Mouse (Mus musculus) C2C12 (cell line): ENCODE data around the gene Fam129b. TPM values are rescaled to one million over a fixed set of nuclear protein-coding genes. Genes with fewer than 3 reads are reported as not detected.

Experiments used
- H3K27me3 ChIP-seq: one replicate; pipeline ENCODE4 v1.6.1; 2011; ENCODE audit not compliant: control insufficient read depth, insufficient read depth, insufficient read length
- H3K36me3 ChIP-seq: one replicate; pipeline ENCODE4 v1.6.1; 2011; ENCODE audit not compliant: control insufficient read depth, insufficient read depth
- H3K4me3 ChIP-seq: one replicate; pipeline ENCODE4 v1.5.1; 2011; ENCODE audit warnings: mild to moderate bottlenecking, control low read depth; ENCODE audit not compliant: poor library complexity, insufficient read depth, severe bottlenecking
- H3K79me2 ChIP-seq: one replicate; pipeline ENCODE4 v1.6.1; 2011; ENCODE audit not compliant: control insufficient read depth, insufficient read depth
- H3K79me3 ChIP-seq: one replicate; pipeline ENCODE4 v1.6.1; 2011; ENCODE audit warnings: low read depth, control low read depth
- H3ac ChIP-seq: one replicate; pipeline ENCODE3; 2011; ENCODE audit warnings: low read depth; ENCODE audit not compliant: control insufficient read depth, insufficient read length
- CEBPB ChIP-seq: IDR thresholded peaks from one replicate; pipeline ENCODE4 v1.6.1; 2011; ENCODE audit warnings: low read depth, mild to moderate bottlenecking, control low read depth, moderate library complexity
- CTCF ChIP-seq: IDR thresholded peaks from one replicate; pipeline ENCODE4 v1.5.1; 2011; ENCODE audit not compliant: control insufficient read depth, insufficient read depth, insufficient read length
- FOSL1 ChIP-seq: IDR thresholded peaks from one replicate; pipeline ENCODE4 v1.8.0; 2011; ENCODE audit warnings: mild to moderate bottlenecking, low read length; ENCODE audit not compliant: poor library complexity, insufficient read depth, severe bottlenecking
- MAX ChIP-seq: IDR thresholded peaks from one replicate; pipeline ENCODE4 v1.6.1; 2011; ENCODE audit warnings: mild to moderate bottlenecking, control low read depth
- MYOD1 ChIP-seq: IDR thresholded peaks from one replicate; pipeline ENCODE4 v1.6.1; 2011; ENCODE audit warnings: low read depth; ENCODE audit not compliant: control insufficient read depth, insufficient read length
- MYOG ChIP-seq: IDR thresholded peaks from one replicate; pipeline ENCODE4 v1.6.1; 2011; ENCODE audit not compliant: control insufficient read depth, insufficient read length; ENCODE audit errors: extremely low read depth
- USF1 ChIP-seq: IDR thresholded peaks from one replicate; pipeline ENCODE4 v1.6.1; 2011; ENCODE audit warnings: low read depth, mild to moderate bottlenecking, control low read depth, moderate library complexity
- polyA plus RNA-seq: library from polyadenylated mRNA; unstranded; fragments of >200 nt; fragmentation: generic; extraction: Trizol; gene quantifications from one replicate; pipeline ENCODE4 v1.2.1, GENCODE M21; 2012; ENCODE audit warnings: missing spikeins

Gene Fam129b
- polyA plus RNA-seq, 1 experiment: 294 TPM

DNA sequence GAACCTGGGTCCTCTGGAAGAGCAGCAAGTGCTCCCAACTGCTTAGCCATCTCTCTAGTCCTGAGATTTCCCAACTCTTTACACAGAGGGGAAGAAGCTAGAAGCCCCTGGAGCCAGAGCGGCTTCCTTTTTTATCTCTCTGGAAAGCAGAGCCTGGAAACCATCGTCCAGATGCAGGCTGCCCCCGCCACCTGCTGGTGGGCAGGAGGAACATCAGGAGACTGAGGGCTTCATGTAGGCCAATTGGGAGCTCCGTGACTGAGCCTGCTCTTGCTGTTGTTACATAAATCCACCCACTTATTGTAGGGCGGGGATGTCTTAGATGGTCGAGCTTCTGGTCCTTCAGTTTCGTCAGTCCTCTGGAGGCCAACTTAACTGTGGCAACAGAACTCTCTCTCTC, 18.3 kb upstream of the Fam129b start:
- Histone ChIP-seq H3K79me3 (no peaks in the 10 kb centered on the region), H3ac (no peak overlapping the region), H3K79me2 (no peaks in the 10 kb centered on the region), H3K27me3 (peaks cover 1% of the 10 kb centered on the region), H3K36me3 (no peaks in the 10 kb centered on the region), H3K4me3 (no peak overlapping the region)
- TF ChIP-seq FOSL1 (no peak), USF1 (no peak), MAX (peak; percentile 50), CTCF (peak; percentile 89), MYOD1 (no peak), CEBPB (no peak), MYOG (no peak)

DNA sequence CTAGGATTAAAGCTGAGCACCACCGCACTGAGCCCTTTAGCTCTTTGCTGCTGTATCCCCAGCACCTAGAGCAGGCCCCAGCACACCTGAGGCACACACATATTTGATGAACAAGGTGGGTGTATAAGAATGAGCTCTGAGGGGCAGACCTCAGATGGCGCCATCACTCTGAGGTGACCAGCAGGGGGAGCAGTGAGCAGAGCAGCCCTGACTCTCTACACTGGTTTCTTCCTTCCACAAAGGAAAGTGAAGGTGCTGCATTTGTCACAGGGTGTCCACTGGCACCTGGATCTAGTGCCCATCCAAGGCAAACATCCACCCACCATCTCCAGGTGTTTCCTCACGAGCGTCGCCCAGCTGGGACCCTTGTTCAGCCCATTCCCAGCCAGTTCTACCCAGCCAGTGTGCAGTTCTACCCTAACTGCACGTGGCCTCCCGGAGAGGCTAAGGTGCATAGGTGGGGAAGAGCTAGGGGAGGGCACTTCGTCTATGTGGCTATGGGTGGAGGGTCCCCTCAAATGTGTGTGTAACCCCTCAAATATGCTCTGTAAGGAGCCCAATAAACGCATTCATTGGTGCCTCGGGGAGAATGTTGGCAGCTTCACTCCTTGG, 16.8 kb upstream of the Fam129b start:
- TF ChIP-seq FOSL1 (no peak), MAX (no peak), USF1 (no peak), CEBPB (no peak), MYOD1 (no peak), MYOG (no peak), CTCF (peak; percentile 83)
- Histone ChIP-seq H3K27me3 (no peaks in the 10 kb centered on the region), H3K36me3 (no peaks in the 10 kb centered on the region), H3K4me3 (no peak overlapping the region), H3ac (no peak overlapping the region), H3K79me2 (no peaks in the 10 kb centered on the region), H3K79me3 (no peaks in the 10 kb centered on the region)

DNA sequence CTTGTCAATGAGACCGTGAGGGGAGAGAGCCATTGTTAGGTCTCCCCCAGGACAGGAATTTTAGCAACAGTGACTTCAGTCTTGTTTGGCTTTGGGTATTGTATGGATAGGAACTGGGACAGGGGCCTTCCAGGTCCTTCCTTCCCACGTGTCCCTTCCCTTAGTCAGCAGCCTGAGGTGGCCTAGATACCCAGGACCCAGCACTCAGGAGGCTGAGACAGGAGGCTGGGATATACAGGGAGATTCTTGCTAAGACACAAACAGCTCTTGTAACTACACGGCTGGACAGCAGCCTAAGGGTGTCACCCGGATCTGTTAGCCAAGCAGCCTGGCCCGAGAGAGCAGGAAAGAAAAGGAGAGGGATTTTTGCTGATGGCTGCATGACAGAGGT, 16.3 kb upstream of the Fam129b start:
- no peaks in the 10 kb centered on the region for H3K79me2 ChIP-seq
- no peaks in the 10 kb centered on the region for H3K27me3 ChIP-seq
- H3K79me3 ChIP-seq: no peaks in the 10 kb centered on the region
- no peak overlapping the region for H3K4me3 ChIP-seq
- no peak overlapping the region for H3ac ChIP-seq
- TF ChIP-seq MYOD1: no peak
- TF ChIP-seq CEBPB: no peak
- TF ChIP-seq MYOG: no peak
- no peak for TF ChIP-seq FOSL1
- TF ChIP-seq MAX: no peak
- no peak for TF ChIP-seq USF1
- TF ChIP-seq CTCF: no peak
- H3K36me3 ChIP-seq: no peaks in the 10 kb centered on the region

GRCm38 (mm10) chr2:32860799-32861198, 15.1 kb upstream of the Fam129b start:
- no peaks in the 10 kb centered on the region for H3K27me3 ChIP-seq
- no peak overlapping the region for H3K4me3 ChIP-seq
- H3ac ChIP-seq: no peak overlapping the region
- no peaks in the 10 kb centered on the region for H3K36me3 ChIP-seq
- H3K79me3 ChIP-seq: no peaks in the 10 kb centered on the region
- no peak for TF ChIP-seq FOSL1
- no peak for TF ChIP-seq CEBPB
- no peak for TF ChIP-seq USF1
- no peak for TF ChIP-seq MYOG
- TF ChIP-seq MYOD1: no peak
- TF ChIP-seq MAX: no peak
- no peak for TF ChIP-seq CTCF
- H3K79me2 ChIP-seq: no peaks in the 10 kb centered on the region

GRCm38 (mm10) chr2:32863317-32863716, 12.6 kb upstream of the Fam129b start:
- Histone ChIP-seq H3K79me3 (no peaks in the 10 kb centered on the region), H3K27me3 (no peaks in the 10 kb centered on the region), H3K36me3 (no peaks in the 10 kb centered on the region), H3K4me3 (no peak overlapping the region), H3K79me2 (no peaks in the 10 kb centered on the region), H3ac (no peak overlapping the region)
- peak; percentile 22 for TF ChIP-seq CEBPB
- no peak for TF ChIP-seq CTCF

- Histone ChIP-seq H3K79me2 (no peaks in the 10 kb centered on the region), H3K27me3 (no peaks in the 10 kb centered on the region), H3K36me3 (no peaks in the 10 kb centered on the region), H3K79me3 (no peaks in the 10 kb centered on the region), H3ac (no peak overlapping the region), H3K4me3 (no peak overlapping the region)
- no peak for TF ChIP-seq FOSL1
- no peak for TF ChIP-seq MYOG
- TF ChIP-seq MYOD1: no peak
- peak; percentile 3 for TF ChIP-seq CTCF
- TF ChIP-seq CEBPB: no peak
These were observed 11.2 kb upstream of the Fam129b start for GRCm38 (mm10) chr2:32864755-32865154.
